Mouse (Mus musculus) frontal cortex, postnatal 25 days (tissue): Measurements from ENCODE around the gene Slc12a5.

ENCODE experiments used
- DNase-seq, 2 experiments: peaks; one replicate each; pipeline ENCODE4 v3.0.0; 2022; ENCODE audit warnings: low spot score in 2 of 2

Gene Slc12a5

GRCm38 (mm10) chr2:165032533-165032932 lies 71.9 kb downstream of the Slc12a5 start:
- no peak for DNase-seq

DNA sequence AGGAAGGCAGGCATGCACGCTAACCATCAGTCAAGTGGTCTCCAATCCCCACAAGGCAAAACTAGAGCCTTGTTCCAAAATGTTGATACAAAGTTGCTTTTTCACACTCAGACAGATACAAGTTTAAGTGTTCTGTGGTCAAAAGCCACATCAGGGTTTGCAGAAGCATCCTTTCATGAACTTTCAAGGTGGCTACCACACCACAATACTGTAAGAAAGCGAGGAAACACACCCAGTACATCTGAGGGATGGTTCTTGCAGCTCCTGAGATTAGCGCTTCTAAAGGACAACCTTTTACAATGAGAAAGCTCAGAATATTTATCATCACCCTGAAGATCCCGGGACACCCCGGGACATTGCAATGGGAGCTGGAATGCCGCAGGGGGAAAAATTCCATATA lies 72.7 kb downstream of the Slc12a5 start:
- no peak for DNase-seq

- DNase-seq: peak; percentile 95 to 96
These were observed 73.8 kb downstream of the Slc12a5 start, which contains the start of gene Ncoa5 for GRCm38 (mm10) chr2:165034131-165035057. Gene Ncoa5 (minus strand): TSS chr2:165034867.

DNA sequence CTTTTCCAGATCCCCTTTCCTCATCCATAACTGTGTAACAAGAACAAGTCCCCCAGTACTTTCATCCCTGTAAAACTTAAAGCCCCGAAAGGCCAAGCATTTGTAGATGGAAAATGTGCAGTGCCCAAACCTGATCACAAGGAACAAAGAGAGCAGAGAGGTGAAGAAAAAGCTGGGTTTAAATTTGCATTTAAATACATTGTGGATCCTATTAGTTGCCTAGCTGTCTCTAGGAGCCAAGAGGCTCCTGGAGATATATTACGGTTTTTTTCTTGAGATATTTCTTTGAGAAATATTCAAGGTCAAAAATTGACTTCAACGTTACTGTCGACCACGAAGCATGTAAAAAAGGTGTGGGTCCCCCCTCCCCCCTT lies 74.4 kb downstream of the Slc12a5 start:
- DNase-seq: no peak

- DNase-seq: no peak
These were observed 76.8 kb downstream of the Slc12a5 start for GRCm38 (mm10) chr2:165037415-165037814.

- no peak for DNase-seq
These were observed 81.5 kb downstream of the Slc12a5 start for GRCm38 (mm10) chr2:165042126-165042525.

GRCm38 (mm10) chr2:165043090-165043636 lies 82.6 kb downstream of the Slc12a5 start:
- no peak for DNase-seq

DNA sequence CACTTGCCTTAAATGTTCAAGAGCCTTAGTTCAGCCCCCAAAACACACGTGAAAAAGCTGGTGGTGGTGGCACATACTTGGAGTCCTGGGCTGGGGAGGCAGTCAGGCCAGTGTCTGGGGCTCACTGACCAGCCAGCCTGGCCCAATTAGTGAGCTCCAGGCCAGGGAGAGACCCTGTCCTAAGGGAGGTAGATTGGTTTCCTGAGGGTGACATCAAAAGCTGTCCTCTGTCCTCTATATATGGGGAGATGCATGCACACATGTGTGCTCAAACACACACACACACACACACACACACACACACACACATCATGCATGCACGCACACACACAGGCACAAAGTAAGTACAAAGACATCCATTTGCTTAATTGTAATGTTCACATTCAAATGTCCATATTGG lies 83.1 kb downstream of the Slc12a5 start:
- DNase-seq: no peak

DNA sequence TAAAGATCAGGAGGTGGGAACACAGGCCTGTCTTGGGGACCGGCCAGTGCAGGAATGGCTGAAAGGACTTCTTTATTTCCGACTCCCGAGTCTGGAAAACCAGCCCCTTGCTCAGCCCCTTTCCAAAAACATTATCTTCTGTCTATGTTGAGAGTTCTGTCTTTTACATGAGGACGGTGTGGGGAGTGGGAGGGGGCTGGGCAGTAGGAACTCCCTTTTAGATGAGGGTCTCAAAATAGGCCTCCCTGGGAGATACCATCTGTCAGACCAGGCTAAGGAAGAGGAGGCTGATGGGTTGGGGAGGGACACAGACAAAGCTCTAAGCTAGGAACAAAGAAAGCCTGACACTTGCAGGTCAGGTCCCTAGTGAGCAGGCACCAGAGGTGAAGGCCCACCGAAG lies 88.4 kb downstream of the Slc12a5 start:
- no peak for DNase-seq
